Mouse (Mus musculus): ENCODE results near the gene Relb. TPM values are rescaled to one million over a fixed set of nuclear protein-coding genes. Genes with fewer than 3 reads are reported as not detected.

The Relb gene
- polyA plus RNA-seq, 1 experiment: 7.1 TPM

DNA sequence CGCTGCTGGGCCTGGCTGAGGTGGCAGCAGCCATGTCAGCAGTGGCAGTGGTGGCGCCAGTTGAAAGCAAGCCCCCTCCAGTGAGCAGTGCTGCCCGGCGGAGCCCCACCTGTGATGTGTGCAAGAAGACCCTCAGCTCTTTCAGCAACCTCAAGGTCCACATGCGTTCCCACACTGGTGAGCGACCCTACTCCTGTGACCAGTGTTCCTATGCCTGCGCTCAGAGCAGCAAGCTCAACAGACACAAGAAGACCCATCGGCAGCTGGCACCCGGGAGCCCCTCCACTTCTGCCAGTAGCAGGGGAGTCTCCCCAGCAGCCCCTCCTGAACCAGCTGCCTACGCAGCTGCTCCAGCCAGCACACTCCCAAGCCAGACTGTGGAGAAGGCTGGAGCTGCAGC lies 49.5 kb downstream of the Relb start:
- Histone ChIP-seq H3K4me1 (ENCODE audit: control insufficient read depth, insufficient read depth, insufficient read length, low read length) (peaks cover 2% of the 10 kb centered on the region; the same call in 1 of the 2 replicates), H3K4me3 (ENCODE audit: insufficient read depth, low read depth, low read length) (no peak overlapping the region), H3K27ac (replicated peaks; ENCODE audit: low read depth, low read length) (no peak overlapping the region)

DNA sequence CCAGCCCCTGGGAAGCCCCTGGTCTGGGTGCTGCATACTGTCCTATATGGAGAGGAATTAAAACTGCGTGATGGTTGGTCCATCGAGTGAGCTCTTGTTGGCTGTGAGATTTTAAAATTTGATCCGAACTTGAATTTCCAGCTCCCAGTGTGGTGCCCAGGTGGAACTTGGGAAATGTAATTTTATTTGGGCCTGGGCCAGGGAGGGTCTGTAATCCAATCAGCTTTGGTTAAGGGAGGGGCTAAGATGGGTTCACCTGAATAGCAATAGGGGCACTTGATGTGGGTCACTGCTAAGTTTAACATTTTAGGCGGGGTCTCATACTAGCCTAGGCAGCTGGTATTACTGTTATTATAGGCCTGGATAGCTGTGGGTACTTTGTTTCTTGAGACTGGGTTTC lies 50.8 kb downstream of the Relb start:
- Histone ChIP-seq H3K4me1 (ENCODE audit: control insufficient read depth, insufficient read depth, insufficient read length, low read length) (peaks cover 2% of the 10 kb centered on the region; the same call in 1 of the 2 replicates), H3K4me3 (ENCODE audit: insufficient read depth, low read depth, low read length) (peak overlapping the region; percentile 70; the same call in 1 of the 2 replicates), H3K27ac (replicated peaks; ENCODE audit: low read depth, low read length) (no peak overlapping the region)

DNA sequence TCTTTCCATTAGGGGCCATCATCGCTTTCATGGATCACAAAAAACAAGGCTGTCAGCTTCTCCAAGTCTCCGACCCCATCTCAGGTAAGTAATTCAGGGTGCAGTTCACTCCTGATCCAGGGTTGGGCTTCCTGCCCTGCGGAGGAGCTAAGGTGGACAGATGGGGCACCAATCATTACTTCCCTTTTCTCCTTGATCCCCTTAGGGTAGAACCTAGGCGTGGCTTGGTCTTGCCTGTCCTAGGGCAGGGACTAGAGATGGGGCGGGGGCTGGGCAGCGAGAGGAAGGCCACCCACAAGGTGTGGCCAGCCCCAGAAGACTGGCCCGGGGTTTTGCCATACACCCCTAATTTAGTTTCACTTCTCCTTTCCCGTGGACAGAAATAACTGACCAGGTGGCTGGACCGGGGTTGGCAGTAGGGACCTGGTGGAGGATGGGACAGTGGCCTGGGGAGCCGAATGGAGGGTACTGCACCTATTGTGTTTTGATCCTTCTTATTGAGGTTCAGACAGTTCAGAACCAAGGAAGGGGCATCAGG lies 51.3 kb downstream of the Relb start:
- Histone ChIP-seq H3K4me3 (ENCODE audit: insufficient read depth, low read depth, low read length) (peak overlapping the region; percentile 70), H3K27ac (replicated peaks; ENCODE audit: low read depth, low read length) (no peak overlapping the region), H3K4me1 (ENCODE audit: control insufficient read depth, insufficient read depth, insufficient read length, low read length) (peaks cover 2% of the 10 kb centered on the region; the same call in 1 of the 2 replicates)

DNA sequence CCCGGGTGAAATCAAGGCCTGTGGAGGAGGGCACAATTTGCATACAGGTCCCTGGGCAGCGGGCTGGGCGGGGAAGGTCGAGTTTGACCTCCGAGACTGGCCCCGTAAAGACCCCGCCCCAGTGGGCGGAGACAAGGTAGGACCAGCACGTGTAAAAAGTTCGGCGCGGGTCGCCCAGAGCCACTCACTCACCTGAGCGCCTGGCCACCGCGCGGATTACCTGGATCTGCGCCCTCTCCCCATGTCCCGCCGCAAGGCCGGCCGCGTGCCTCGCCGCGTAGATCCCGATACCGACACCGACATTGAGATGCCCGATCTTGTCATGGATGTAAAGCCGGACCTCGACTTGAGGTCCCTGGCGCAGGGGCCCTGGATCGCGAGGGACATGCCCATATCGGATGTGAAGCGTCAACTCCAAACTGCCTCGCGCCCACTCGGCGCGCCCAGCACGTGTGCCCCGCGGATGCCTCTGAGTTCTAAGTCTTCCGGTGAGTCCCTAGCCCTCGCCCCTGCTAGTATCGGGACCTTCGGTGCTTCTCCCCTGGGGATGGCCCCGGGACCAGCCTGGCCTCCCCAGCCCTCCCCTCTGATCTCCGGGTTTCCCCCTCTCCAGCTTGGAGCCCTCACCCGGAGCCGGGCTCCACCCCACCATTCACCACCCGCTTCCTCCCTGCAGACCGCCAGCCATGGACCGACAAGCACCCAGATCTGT lies 51.9 kb downstream of the Relb start, which contains the start of the genes Zfp296 and Gemin7:
Zfp296 (plus strand) TSS at position 147 of the 712 bp plus-strand sequence.
Gemin7 (minus strand) TSS at position 455 of the 712 bp plus-strand sequence.
- no peak within 1 kb of the TSS for H3K27ac ChIP-seq (replicated peaks; ENCODE audit: low read depth, low read length)

DNA sequence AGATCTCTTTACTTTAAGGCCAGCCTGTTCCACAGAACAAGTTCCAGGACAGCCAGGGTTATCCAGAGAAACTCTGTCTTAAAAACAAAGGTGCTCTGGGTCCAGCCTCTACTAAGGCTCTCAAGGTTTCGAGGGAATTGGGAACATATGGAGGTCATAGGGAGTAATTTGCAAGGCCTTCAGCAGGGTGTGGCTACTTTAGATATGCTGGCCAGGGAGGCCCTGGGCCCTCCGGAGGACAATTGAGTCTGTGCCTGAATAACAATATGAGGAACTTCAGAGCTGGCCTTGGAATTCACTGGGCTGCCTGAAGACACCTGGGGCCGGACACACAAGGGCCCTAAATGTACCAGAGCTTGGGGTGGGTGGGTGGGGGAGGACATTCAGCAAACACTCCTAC lies 53.7 kb downstream of the Relb start:
- peaks cover 7% of the 10 kb centered on the region; the same call in 1 of the 2 replicates for H3K4me1 ChIP-seq (ENCODE audit: control insufficient read depth, insufficient read depth, insufficient read length, low read length)
- H3K27ac ChIP-seq (replicated peaks; ENCODE audit: low read depth, low read length): no peak overlapping the region
- H3K4me3 ChIP-seq (ENCODE audit: insufficient read depth, low read depth, low read length): no peak overlapping the region

More for the DNA sequence above, 51.9 kb downstream of the Relb start, which contains the start of the genes Zfp296 and Gemin7:
- Histone ChIP-seq H3K4me3 (ENCODE audit: insufficient read depth, low read depth, low read length) (peak within 1 kb of the TSS; percentile 70), H3K4me1 (ENCODE audit: control insufficient read depth, insufficient read depth, insufficient read length, low read length) (peaks cover 2% of the 10 kb centered on the region; the same call in 1 of the 2 replicates)

DNA sequence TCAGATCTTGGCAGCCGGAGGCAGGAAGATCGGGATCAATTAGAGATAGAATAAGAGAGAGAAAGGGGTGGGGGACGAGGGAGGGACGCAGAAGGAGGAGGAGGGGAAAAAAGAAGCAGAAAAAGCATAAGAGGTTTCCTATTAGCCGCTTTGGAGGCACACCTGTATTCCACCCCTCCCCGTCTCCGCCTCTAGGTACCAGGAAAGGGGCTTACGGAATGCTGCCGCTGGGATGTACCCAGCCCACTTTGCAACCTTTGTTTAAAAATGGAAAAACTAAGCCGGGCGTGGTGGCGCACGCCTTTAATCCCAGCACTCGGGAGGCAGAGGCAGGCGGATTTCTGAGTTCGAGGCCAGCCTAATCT lies 55.5 kb downstream of the Relb start:
- Histone ChIP-seq H3K4me3 (ENCODE audit: insufficient read depth, low read depth, low read length) (peak overlapping the region; percentile 69), H3K27ac (replicated peaks; ENCODE audit: low read depth, low read length) (peak overlapping the region; percentile 98), H3K4me1 (ENCODE audit: control insufficient read depth, insufficient read depth, insufficient read length, low read length) (peaks cover 7% of the 10 kb centered on the region; the same call in 1 of the 2 replicates)

DNA sequence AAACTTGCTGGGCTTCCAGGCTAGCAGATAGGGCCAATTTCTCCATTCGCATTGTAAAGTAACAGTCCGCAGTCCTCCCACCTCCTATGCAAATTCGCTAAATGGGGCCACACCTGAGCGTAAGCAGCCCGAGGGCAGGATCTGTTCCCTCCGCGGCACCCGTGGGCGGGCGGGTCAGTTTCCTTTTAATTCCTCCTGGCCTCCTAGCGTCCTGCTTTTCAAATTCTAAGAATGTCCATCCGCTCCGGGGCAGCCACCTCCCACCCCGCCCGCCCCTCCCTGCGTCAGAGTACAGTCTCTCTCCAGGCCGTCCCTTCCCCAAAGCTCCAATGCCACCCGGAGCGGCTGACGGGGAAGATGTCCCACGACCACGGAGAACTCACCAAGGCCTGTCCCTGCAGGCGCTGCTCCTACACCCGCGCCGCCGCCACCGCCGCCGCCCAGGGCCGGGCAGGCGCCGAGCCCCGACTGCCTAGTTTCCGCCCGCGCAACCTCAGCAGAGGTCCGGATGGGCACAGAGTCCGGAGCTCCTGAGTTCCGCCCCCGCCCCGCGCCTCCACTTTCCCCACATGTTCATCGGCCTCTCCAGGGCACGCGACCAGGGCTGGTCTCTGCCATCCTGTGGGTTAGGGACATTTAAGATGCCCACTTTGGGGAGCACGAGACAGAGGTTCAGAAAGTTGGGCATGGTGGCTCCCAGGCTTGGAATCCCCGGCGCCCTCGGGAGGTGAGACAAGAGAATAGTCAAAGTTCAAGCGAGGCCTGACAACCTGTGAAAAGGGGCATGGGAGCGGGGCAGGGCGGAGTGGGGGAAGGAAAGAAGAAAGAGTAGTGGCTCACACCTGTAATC lies 56.1 kb downstream of the Relb start:
- H3K27ac ChIP-seq (replicated peaks; ENCODE audit: low read depth, low read length): peak overlapping the region; percentile 98
- H3K4me3 ChIP-seq (ENCODE audit: insufficient read depth, low read depth, low read length): peak overlapping the region; percentile 69
- peaks cover 7% of the 10 kb centered on the region; the same call in 1 of the 2 replicates for H3K4me1 ChIP-seq (ENCODE audit: control insufficient read depth, insufficient read depth, insufficient read length, low read length)

DNA sequence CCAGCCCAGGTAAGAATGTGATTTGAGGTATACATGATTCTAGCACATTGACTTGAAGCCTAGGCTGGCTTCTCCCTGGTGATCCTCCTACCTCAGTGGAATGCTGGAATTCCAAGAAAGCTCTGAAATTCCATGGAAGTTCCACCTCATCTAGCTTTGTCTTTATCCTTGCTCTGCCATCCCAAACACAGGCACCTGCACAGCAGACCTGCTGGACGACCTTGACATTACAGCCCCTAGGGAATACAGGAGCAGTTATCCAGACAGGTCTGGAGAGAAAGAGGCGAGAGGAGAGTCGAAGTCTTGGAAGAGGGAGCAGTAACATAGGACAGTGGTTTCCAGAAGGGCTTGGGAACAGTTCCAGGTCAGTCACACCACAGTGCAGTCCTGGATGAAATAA lies 59.6 kb downstream of the Relb start:
- H3K27ac ChIP-seq (replicated peaks; ENCODE audit: low read depth, low read length): no peak overlapping the region
- H3K4me1 ChIP-seq (ENCODE audit: control insufficient read depth, insufficient read depth, insufficient read length, low read length): 0 out of 2 replicates have a peak, but pooled peaks cover 5% of the 10 kb centered on the region
- no peak overlapping the region for H3K4me3 ChIP-seq (ENCODE audit: insufficient read depth, low read depth, low read length)

DNA sequence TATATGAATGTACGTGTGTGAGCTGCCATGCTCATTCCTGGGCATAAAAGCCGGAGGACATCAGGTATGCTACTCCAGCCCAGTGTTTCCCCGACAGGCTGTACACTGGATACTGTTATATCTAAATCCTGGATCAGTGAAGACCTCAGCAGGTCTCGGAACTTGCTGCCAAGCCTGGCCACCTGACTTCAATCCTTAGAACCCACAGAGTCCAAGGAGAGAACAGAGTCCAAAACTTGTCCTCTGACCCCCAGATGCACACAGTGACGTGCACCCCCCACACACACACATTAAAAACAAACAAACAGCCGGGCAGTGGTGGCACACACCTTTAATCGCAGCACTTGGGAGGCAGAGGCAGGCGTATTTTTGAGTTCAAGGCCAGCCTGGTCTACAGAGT lies 61.8 kb downstream of the Relb start:
- 0 out of 2 replicates have a peak, but pooled peaks cover 5% of the 10 kb centered on the region for H3K4me1 ChIP-seq (ENCODE audit: control insufficient read depth, insufficient read depth, insufficient read length, low read length)
- H3K27ac ChIP-seq (replicated peaks; ENCODE audit: low read depth, low read length): no peak overlapping the region
- no peak overlapping the region for H3K4me3 ChIP-seq (ENCODE audit: insufficient read depth, low read depth, low read length)

DNA sequence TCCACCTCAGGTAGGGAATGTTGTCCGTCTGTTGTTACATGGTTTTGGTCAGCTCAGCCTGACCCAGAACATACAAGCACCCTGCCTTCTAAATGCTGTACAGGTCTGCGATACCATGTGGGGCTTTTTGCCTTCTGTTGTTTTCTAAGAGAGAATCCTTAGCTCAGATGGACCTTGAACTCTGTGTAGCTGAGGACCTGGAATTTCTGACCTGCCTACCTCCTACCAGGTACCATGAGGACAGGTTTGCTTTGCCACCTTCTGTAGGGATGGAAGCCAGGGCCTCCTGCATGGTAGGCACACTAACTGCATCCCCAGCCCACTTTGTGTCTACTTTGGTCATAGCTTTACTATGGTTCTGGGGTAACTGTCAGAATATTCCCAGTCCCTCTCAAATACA lies 63.4 kb downstream of the Relb start:
- Histone ChIP-seq H3K4me3 (ENCODE audit: insufficient read depth, low read depth, low read length) (no peak overlapping the region), H3K4me1 (ENCODE audit: control insufficient read depth, insufficient read depth, insufficient read length, low read length) (no peaks in the 10 kb centered on the region), H3K27ac (replicated peaks; ENCODE audit: low read depth, low read length) (no peak overlapping the region)

DNA sequence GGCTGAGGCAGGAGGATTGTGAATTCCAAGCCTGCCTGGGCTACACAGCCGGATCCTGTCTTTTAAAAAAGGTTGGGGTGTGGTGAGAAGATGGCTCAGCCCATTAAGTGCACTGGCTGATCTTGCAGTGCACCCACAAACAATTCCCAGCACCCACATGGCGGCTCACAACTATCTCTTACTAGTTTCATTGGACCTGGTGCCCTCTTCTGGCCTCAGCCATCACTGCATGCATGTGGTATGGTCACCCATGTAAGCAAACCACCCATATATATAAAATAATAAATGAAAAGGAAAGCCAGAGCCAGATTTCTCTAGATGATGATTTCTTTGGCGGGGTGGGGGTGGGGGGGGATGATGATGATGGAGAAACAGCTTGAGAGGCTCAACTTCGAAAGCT lies 64.8 kb downstream of the Relb start:
- Histone ChIP-seq H3K4me3 (ENCODE audit: insufficient read depth, low read depth, low read length) (no peak overlapping the region), H3K4me1 (ENCODE audit: control insufficient read depth, insufficient read depth, insufficient read length, low read length) (peaks cover 10% of the 10 kb centered on the region), H3K27ac (replicated peaks; ENCODE audit: low read depth, low read length) (no peak overlapping the region)

DNA sequence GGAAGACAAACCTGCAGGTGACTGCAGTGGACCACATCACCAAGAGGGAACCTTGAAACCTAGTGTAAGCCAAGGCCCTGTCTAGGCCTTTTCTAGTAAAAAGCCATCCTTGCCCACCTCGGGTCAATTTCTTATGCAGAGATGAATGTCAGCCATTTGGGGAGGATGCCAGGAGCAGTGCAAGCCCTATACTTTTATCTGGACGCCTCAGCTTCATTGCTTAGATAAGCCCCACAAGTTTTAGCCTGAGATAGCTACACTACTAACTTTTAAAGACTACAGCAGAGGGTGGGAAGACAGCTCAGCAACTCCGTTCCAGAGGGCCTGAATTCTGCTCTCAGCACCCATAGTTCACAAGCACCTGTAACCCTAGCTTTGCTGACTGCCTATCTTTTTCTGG lies 65.4 kb downstream of the Relb start:
- Histone ChIP-seq H3K4me1 (ENCODE audit: control insufficient read depth, insufficient read depth, insufficient read length, low read length) (peaks cover 15% of the 10 kb centered on the region), H3K4me3 (ENCODE audit: insufficient read depth, low read depth, low read length) (0 out of 2 replicates have a peak overlapping the region, but pooled peaks have one; percentile 15), H3K27ac (replicated peaks; ENCODE audit: low read depth, low read length) (no peak overlapping the region)

DNA sequence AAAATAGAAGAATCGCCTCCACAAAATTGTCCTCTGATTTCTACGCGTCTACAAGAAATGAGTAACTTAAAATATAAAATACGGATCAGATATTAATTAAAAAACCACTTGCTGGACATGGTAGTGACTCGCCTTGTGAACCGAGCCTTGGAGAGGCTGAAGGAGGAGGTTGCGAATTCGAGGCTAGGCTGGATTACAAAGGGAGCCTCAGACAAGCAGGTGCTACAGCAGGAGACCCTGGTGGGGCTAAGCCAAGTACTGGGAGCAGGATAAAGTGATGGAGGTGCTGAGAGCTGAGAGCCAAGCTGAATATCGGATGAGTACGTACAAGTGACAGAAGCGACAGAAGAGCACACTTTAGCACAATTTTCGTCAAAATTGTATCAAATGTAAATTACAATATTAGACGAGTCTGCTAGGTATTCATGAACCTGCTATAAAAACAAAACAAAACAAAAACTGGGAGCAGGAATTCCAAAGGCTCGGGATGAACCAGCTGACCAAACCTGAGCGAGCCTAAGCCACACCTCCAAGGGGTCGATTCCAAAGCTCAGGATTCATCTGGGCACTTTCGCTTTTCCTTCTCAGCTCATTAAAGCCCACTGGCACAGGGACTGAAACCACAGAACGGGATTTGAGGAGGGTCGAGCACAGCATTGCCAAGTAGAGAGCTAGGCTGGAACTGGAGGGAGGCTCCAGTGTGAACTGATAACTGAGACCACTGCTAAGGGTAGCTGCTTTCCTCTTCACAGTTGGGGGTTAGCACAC lies 66.4 kb downstream of the Relb start, which contains the start of gene Ppp1r37:
Ppp1r37 (minus strand) TSS at position 434 of the 768 bp plus-strand sequence.
- peak within 1 kb of the TSS; percentile 100 for H3K27ac ChIP-seq (replicated peaks; ENCODE audit: low read depth, low read length)
- H3K4me1 ChIP-seq (ENCODE audit: control insufficient read depth, insufficient read depth, insufficient read length, low read length): peaks cover 22% of the 10 kb centered on the region
- H3K4me3 ChIP-seq (ENCODE audit: insufficient read depth, low read depth, low read length): peak within 1 kb of the TSS; percentile 94
